ENCODE assay signal across 8 mouse cellular contexts in genomic region chr3:63554872-63555271, GRCm38 (mm10).
DNase-seq lines count a peak whose midpoint lies in the region; ATAC-seq lines count a peak whose summit lies in the region.

No protein-coding gene starts in this region.

- no peaks in the 10 kb centered on the region; the same call in 1 of the 2 replicates for H3K4me1 ChIP-seq in forebrain, embryonic 16.5 days (replicated peaks; ENCODE audit: control insufficient read depth, insufficient read depth, low read length)
- H3K4me1 ChIP-seq in midbrain, embryonic 10.5 days: no peaks in the 10 kb centered on the region

- H3K9ac ChIP-seq in forebrain, embryonic 16.5 days (replicated peaks; ENCODE audit: low read depth, low read length): no peak overlapping the region

- peak; percentile 64 for ATAC-seq in forebrain, embryonic 16.5 days

- DNase-seq in adrenal gland, postnatal 14 days: peak; percentile 27
- no peak for DNase-seq in adrenal gland, postnatal 25 days
- DNase-seq in testis, postnatal 14 days (ENCODE audit: low spot score): peak; percentile 5
- DNase-seq in testis, postnatal 10 days (ENCODE audit: low spot score): no peak
- peak; percentile 40 for DNase-seq in kidney, postnatal 10 days
- DNase-seq in midbrain, embryonic 10.5 days (ENCODE audit: low spot score): peak; percentile 30
- DNase-seq in adrenal gland, adult 8-10 months: no peak

- H3K9me3 ChIP-seq in forebrain, embryonic 16.5 days (ENCODE audit: control insufficient read depth, low read length): no peaks in the 10 kb centered on the region
- H3K9me3 ChIP-seq in midbrain, embryonic 10.5 days (replicated peaks): no peaks in the 10 kb centered on the region

- no peaks in the 10 kb centered on the region for H3K27me3 ChIP-seq in forebrain, embryonic 16.5 days (replicated peaks; ENCODE audit: control insufficient read depth, insufficient read depth, low read length)
- H3K27me3 ChIP-seq in midbrain, embryonic 10.5 days (ENCODE audit: low read depth, poor library complexity, severe bottlenecking): no peaks in the 10 kb centered on the region

- 6% methylated on average over 9 of the region's 9 CpGs for WGBS in forebrain, embryonic 16.5 days
- WGBS in midbrain, embryonic 10.5 days: 12% methylated on average over 9 of the region's 9 CpGs

- no peaks in the 10 kb centered on the region for H3K36me3 ChIP-seq in forebrain, embryonic 16.5 days (ENCODE audit: control insufficient read depth, insufficient read depth)
- no peaks in the 10 kb centered on the region for H3K36me3 ChIP-seq in midbrain, embryonic 10.5 days

- H3K4me2 ChIP-seq in forebrain, embryonic 16.5 days (ENCODE audit: low read length): no peak overlapping the region

- H3K4me3 ChIP-seq in forebrain, embryonic 16.5 days (replicated peaks; ENCODE audit: low read length): no peak overlapping the region
- no peak overlapping the region for H3K4me3 ChIP-seq in midbrain, embryonic 10.5 days

- H3K27ac ChIP-seq in forebrain, embryonic 16.5 days (ENCODE audit: low read length): no peak overlapping the region
- H3K27ac ChIP-seq in midbrain, embryonic 10.5 days (replicated peaks): no peak overlapping the region

Comparison
In these comparisons a context has a peak if more than half of its experiments do, and no peak if none do; other contexts are left out.
1. DNase-seq: peak in adrenal gland, postnatal 14 days (single experiment), testis, postnatal 14 days (single experiment), kidney, postnatal 10 days (single experiment) and midbrain, embryonic 10.5 days (single experiment); none in adrenal gland, postnatal 25 days (single experiment), testis, postnatal 10 days (single experiment) and adrenal gland, adult 8-10 months (single experiment).